Mouse (Mus musculus): Measurements from ENCODE around the gene Slc25a13.

- TF ChIP-seq CTCF (conservative IDR thresholded peaks at IDR 0.05; ENCODE audit: low read length) (no peak), POU5F1 (IDR thresholded peaks at IDR 0.05; ENCODE audit: borderline replicate concordance, low read length) (no peak), NANOG (IDR thresholded peaks at IDR 0.05; ENCODE audit: borderline replicate concordance, low read length) (no peak)
Measured at GRCm38 (mm10) chr6:6191596-6192337, 25.2 kb downstream of the Slc25a13 start.
